Mouse (Mus musculus) naive thymus-derived CD4-positive, alpha-beta T cell, adult 2 months (primary cell): ENCODE data around the gene Fbxl2.
A peak's percentile ranks its signal among the peaks of the same experiment; 100 is the strongest.

Experiments used
- DNase-seq: peaks from one replicate; pipeline ENCODE4 v3.0.0-alpha.2; 2011; ENCODE audit warnings: low read depth

The Fbxl2 gene

DNA sequence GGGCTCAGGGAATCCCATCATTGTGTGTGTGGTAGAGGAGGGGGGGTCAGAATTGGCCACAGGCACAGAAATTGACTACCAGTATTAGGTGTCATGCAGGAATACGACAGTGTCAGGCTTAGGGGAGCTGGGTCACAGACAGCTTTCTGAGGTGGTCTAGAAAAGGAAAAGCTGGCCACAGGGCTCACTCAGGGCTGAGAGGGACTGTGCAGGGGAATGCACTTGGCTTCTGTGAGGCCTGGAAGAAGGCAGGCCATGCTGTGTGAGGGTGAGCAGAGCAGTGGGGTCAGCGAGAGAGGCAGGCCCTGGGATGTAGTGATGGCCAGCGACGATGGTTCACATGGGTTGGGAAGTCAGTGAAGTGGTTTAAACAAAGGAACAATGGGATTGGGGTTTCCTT lies 72.1 kb downstream of the Fbxl2 start:
- DNase-seq, result no peak

DNA sequence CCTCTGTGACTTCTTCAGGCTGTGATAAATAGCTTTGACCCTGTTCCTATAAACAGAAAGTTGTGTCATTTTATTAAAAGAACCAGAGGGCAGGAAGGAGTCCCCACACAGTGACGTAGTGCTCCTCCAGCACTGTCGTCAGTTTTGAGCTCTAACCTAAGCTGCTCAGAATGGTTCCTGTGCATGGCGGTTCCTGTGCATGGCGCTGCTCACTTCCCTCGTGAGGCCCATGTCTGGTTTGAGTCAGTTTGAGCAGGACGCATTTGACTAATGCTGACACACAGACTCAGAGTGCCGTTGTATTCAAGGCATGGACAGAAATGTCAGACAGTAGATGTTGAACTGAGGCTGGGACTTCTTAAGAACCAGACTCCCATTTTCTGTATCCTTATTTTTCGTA lies 74.4 kb downstream of the Fbxl2 start:
- DNase-seq, result no peak

DNA sequence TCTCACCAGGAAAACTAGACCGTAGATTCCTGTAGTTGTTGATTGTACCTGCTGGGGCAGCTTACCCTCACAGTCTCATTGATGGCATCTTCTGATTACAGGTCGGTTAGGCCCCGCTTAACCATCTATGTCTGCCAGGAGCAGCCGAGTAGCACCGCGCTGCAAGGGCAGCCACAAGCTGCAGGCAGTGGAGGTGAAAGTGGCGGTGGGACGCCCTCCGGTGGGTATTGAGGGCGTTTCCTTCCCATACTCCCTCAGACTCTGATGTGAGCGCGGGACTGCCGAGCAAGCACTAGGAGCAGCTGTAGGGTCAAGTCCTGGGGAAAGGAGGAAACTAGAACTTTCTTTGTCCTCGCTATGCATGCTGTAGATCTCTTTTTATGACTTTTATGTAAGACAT lies 76.0 kb downstream of the Fbxl2 start:
- DNase-seq, result no peak

DNA sequence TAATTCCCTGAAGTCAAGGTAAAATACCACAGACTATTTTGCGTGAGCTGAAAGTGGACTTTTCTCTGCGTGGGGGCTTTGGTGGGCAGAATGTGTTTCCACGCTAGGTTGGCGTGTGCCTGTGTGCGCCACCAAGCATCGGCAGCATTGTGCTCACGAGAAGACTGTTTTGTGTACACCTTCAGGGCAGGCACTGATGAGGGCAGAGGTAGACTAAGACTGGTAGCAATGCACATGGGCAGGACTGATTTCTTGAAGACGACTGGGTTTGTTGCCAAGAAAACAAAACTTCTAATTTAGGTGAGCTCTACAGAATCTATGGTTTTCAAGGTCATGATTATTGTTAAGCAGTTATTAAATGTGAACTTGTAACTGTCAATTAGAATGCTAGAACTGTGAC lies 76.6 kb downstream of the Fbxl2 start:
- no peak for DNase-seq

DNA sequence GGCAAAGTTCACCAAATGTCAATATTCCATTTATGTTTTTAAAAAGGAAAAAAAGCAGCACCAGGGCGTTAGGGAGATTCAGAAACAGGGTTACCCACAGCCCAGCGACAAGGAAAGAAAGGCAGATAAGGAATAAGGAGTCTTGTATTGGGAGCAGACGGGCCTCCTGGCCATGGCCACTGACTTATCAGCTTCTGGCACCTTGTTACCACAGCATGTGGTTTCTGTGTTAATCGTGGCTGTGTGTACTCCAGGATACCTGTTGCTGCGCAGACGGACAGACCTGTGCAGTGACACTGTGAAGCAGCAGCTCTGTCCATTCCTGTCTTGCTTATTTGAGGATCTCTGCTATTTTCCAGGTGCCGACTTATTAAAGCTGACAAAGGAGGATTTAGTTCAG lies 77.0 kb downstream of the Fbxl2 start:
- DNase-seq, result no peak

DNA sequence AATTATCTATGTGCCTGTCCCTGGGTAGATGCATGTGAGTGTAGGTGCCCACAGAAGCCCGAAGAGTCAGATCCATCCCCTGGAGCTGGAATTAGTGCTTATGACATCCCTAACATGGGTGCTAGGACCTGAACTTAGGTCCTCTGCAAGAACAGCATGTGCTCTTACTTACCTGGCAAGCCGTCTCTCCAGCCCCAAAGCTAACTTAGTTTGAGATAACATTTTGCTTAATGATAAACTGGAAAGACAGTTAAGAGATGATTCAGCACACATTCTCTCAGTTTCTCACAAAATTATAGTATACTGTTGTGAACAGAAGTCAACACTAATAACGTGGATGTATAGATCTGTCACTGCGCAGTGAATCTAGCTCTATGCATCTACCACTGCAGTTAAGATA lies 79.2 kb downstream of the Fbxl2 start:
- no peak for DNase-seq

DNA sequence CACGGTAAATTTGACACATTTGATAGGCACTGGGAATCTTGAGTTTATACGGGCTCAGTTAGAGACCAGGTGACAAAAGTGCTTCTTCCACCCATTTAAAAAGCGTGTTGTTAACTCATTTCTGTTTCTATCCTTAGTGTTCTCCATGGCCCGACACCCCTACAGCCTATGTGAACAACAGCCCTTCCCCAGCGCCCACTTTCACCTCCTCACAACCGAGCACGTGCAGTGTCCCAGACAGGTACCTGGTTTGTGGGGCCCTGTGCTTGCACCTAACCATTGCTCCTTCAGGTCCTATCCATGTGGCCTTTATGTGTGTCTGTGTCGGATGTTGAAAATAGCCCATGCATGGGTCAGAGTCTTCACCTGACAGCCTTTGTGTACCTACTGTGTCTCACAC lies 81.6 kb downstream of the Fbxl2 start:
- DNase-seq, result no peak

DNA sequence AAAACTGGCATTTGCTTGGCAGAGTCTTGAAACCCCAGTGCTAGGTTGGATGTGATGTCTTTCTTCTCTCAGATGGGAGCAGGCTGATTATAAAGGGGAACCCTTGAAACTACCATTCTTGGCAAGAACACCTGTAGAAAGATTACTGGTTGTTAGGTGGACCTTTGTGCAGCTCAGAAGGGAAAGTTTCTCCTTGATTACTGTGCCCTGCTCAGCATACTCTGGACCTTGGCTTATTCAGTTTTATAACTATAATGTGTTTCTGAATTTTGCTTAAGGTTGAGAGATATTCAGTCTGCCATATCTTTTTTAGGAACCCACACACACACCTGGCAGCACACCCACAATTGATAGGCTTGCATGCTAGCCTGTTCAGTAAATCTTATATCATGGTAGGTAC lies 82.3 kb downstream of the Fbxl2 start:
- DNase-seq, result no peak

DNA sequence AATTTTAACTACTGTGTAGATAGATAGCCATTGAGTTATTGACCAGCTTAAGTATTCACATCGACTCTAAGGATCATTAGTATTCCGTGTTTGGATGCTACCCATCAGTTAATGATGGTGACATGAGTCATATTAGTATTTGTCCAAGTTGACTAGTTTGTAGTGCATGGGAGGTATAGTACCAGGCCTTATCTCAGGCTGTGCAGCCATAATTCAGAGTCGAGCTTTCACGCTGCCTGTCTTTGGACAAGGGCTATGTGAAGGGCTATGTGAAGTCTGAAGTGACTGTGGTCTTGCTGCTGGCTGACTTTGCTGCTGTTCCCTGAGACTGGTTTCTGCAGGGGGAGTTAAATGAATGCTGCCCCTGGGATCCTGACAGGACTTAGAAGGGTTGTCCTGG lies 88.2 kb downstream of the Fbxl2 start:
- no peak for DNase-seq

DNA sequence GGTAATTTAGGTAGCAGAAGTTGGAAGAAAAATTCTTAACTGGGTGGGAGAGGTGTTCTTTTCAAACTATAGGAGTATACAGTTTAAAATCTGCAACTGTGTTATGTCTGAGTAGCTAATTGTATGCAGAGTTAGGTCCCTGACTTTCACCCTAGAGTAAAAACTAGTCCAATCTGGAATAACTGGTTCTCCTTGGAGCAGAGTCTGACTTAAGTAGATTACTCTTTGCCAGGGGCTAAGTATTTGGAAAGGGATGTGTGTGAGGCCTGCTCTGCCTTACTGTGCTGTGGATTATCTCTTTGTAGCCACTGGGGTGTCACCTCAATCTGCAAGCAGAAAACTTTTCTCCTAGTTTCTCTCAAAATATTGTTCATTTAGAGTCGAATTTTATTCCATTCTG lies 98.8 kb downstream of the Fbxl2 start:
- no peak for DNase-seq

DNA sequence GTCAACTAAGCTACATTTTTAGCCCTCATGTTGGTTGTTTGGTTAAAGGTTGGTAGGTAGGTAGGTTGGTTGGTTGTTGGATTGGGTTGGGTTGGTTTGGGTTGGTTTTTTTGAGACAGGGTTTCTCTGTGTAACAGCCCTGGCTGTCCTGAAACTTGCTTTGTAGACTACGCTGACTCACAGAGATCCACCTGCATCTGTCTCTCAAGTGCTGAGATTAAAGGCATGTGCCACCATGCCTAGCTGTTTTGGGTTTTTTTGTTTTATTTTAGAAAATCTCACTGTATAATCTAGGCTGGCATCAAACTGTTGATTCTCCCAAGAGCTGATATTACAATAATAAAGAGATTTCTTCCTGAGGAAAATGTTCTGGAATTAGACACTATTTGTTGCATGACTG lies 102.6 kb downstream of the Fbxl2 start:
- DNase-seq, result no peak

DNA sequence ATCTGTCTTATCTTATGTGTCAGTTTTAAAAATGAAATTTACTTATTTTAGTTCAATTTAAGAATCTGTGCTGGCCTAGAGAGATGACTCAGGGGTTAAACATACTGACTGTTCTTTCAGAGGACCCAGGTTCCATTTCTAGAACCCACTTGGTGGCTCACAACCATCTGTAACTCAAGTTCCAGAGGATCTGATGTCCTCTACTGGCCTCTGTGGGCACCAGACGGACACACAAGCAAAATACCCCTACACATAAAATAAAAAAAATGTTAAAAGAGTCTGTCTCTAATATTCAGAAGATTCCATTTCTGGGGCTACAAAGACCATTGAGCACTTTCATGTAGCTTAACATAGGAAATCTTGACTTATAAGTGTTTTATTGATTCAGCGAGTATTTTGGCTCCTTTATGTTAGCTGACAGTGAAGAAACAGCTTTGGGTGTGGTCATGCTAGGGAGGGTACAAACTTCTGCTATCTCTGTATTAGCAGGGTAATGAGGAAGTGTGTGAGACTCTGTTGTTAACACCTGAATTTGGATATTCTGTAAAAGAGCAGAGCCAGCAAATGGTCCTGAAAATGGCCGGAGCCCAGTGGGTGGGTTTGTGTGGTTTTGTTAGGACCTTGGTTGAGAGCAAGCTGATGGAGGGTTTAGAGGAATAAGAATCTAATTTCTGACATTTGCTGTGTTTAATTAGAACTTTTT lies 104.7 kb downstream of the Fbxl2 start:
- no peak for DNase-seq

DNA sequence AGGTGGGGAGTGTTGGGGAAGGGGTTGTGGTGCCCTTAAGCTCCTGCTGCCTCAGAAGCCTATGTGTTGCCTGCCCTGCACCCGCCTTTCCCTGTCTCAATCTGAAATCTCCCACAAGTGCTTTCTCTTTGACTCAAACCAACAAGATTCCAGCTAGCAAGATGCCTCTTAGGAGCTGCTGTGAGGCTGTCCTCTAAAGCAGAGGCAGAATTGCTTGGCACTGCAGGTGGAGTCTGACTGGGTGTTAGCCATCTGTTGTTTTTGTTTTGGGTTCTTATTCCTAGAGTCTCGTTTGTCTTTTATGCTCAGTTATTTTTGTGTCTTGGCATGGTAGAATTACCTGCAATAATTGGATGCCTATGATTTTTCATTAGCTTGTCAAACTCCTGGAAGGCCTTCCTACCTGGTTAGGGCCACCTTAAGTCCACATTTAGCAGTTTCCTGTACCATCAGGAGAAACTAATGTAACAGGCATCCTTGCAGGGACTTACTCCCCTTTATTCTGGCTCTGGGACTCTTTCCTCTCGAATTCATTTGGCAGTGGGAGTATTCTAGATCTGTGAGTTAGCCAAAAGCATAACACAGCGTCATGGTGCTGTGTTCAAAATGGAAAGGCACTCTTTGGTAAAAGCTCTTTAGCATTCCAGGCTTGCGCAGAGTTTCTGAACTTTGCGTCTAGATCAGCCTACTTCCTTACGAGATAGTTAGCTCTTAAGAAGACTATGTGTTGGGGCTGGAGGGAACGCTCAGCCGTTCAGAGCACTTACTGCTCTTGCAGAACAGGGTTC lies 106.7 kb downstream of the Fbxl2 start:
- DNase-seq, result no peak

DNA sequence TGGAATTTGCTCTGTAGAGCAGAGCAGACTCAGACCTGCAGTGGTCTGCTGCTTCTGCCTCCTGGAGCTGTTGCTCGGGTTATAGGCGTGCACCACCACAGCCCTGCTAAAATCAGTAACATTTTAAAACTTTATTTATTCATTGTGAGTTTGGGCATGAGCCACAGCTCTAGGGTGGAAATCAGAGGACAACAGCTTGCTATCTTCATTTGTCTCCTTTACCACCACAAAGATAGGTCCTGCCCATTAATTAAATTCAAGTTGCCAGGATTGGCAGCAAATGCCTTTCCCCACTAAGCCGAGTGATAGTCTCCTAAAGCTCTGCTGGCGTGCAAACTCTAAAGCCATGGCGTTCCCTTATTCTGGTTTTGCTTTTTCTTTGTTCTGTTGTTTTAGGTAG lies 110.4 kb downstream of the Fbxl2 start:
- DNase-seq, result no peak

DNA sequence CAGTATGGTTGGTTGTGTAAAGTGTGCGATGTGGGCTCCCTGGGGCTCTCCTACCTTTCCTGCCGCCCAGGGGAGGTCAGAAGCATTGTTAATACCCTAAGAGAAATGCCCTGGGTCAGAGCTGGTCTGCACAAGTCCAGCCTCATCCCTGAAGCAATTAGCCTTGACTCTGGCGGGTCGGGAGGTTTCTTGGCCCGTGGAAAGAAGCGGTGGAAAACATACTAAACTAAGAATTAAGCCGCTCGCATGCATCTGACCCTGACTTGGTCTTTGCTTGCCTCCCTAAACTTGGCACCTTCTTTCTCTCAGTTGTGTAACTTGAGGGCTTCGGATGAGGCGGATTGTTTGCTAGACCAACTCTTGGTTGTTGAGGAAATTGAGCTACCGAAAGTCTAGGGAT lies 113.5 kb downstream of the Fbxl2 start:
- no peak for DNase-seq

DNA sequence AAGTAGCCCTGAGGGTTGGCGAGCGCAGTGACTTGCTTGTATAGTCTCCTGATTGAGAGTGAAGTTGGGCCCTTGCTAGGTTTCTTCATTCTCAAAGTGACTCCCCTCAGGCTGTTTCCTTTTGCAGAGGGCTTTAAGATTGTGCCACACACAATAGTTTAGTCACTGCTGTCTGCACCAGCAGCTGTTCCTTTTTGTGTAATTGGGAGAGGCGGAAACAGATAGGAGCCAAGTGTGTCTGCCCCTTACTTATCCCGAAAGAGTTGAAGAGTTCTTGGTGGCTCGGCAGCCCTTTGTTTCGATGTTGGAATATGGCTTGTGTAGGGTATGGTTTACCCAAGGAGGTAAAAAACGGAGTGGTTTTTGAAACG lies 113.9 kb downstream of the Fbxl2 start:
- DNase-seq, result no peak

DNA sequence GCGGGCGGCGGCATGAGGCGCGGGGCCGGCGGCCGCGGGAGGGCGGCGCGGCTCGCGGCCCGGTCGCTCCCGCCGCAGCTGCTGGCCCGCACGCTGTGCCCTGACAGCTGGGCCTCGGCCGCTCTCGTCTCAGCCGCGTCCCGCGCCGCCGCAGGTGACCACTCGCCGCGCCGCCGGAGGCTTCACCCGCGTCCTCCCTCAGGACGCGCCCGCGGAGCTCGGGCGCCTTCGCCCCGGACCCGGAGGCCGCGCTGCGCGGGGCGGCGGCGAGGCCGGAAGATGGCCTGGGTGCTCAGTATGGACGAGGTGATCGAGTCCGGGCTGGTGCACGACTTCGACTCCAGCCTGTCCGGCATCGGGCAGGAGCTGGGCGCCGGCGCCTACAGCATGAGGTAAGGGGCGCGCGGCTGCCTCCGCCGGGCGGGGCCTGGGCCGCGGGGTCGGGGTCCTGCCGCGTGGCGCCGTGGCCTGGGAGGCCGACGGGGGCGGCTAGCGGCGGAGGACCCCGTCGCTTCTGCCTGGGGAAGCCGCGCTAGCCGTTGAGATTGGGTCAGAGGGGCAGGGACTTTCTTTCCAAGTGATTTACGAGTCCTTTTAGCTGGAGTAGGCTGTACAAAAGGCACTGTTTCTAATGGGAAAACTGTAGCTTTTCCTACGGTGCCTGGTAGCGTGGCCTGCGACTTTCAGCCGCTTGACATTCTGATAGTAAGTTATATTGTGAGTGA lies 114.5 kb downstream of the Fbxl2 start:
- DNase-seq, result peak; percentile 48

DNA sequence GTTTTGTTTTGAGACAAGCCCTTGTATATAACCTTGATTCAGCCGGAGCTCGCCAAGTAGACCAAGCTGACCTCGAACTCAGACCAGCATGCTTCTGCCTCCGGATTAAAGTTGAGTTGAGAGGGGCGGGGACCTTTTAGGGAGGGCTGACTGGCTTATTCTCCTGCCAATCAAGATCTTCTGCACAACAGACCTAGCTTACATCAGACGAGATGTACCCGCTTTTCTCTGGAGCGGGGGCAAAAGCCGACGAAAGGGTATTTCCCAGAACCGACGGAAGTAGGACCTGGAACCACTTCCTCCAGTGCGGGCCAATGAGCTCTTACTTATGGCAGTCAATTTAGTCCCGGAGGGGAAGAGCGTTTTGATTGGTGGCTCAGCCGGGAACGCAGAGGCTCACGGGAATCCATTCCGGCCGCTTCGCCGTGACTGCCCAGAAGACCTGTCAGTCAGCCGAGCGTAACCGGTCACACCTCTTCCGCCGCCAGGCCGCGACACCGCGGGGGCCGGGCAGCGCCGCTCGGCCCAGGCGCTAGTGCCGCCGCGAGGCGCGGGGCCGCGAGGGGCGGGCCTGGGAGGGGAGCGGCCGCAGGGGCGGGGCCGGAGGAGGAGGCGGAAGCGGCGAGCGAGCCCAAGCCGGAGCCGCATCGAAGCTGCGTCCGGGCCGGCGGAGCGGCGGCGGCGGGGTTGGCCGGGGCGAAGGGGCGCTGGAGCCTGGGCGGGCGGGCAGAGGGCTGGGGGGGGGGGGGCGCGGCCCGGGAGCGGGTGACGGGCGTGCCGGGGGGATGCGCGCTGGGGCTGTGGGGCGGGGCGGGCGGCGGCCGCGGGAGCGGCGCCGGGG lies 115.2 kb downstream of the Fbxl2 start, which contains the start of gene Ubp1:
Ubp1 (plus strand) TSS at position 401 of the 841 bp plus-strand sequence.
- peak; percentile 97 for DNase-seq

DNA sequence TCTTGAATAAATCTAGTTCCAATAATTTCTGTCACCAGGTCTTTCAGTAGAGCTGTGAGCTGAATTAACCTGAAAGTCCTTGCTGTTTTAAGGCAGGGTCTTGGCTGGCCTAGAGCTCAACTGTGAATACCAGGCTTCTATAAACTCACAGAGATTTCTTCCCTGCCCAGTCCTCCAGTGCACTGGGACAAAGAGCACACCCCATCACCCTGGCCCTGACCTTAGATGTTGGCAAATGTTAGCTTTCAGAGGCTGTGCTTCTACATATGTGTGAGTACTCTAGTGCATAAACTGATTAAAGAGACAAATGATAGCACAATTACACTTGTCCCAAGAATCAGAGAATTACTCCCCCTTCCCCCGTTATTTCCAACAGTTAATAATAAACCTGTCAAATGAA lies 116.3 kb downstream of the Fbxl2 start:
- DNase-seq, result no peak

DNA sequence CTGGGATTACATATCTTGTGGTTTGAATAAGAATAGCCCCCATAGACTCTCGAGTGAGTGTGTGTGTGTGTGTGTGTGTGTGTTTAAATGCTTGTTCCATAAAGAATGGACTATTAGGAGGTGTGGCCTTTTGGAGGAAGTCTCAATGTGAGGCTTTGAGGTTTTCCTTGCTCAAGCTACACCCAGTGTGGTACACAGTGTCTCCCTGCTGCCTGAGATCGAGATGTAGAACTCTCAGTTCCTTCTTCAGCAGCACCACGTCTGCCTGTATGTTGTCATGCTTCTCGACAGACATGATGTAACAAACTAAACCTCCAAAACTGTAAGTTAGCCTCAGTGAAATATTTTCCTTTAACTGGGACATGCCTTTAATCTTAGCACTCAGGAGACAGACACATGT lies 117.4 kb downstream of the Fbxl2 start:
- DNase-seq, result no peak

DNA sequence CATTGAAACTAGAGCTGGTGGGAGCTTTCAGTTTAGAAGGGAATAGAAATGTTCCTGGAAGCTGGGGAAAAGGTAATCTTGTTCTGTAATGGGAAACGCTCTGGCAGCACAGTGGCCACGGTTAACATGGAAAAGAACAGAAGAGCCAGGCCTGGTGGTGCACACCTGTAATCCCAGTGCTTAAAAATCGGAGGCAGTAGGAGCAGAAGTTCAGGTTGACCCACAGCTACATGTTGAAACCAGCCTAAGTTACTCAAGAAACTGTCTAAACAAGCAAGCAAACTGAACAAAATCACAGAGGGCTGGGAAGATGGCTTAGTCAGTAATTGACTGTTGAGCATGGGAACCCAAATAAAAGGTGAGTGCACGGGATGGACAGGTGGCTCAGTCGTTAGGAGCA lies 121.1 kb downstream of the Fbxl2 start:
- DNase-seq, result no peak

DNA sequence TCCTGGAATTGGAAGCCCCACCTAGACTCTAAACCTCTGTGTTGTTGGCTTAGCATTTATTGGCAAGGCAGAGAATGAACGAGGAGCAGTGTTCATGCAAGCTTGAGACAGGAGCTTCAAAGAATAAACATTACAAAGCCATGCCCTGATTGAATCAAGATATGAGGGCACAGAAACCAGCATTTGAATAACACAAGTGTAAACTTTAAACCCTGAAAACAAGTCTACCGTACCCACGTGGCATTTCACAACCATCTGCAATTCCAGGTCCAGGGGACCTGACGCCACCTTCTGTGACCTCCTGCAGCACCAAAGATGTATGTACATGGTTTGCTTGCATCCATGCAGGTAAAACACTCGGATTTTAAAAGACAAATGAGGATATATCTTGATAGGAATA lies 123.3 kb downstream of the Fbxl2 start:
- DNase-seq, result no peak
